Mouse (Mus musculus) hematopoietic multipotent progenitor cell, adult 10-12 weeks (in vitro differentiated cells): ENCODE data around the gene March6. TPM values are rescaled to one million over a fixed set of nuclear protein-coding genes. Genes with fewer than 3 reads are reported as not detected.

Source experiments
- polyA plus RNA-seq: library from polyadenylated mRNA; stranded (reverse); fragments of >175 nt; gene quantifications from 2 replicates; pipeline ENCODE4 v1.2.3, GENCODE M21; 2012; ENCODE audit warnings: low replicate concordance

Gene March6
- polyA plus RNA-seq = 38.0 and 89.1 TPM in 2 replicates

DNA sequence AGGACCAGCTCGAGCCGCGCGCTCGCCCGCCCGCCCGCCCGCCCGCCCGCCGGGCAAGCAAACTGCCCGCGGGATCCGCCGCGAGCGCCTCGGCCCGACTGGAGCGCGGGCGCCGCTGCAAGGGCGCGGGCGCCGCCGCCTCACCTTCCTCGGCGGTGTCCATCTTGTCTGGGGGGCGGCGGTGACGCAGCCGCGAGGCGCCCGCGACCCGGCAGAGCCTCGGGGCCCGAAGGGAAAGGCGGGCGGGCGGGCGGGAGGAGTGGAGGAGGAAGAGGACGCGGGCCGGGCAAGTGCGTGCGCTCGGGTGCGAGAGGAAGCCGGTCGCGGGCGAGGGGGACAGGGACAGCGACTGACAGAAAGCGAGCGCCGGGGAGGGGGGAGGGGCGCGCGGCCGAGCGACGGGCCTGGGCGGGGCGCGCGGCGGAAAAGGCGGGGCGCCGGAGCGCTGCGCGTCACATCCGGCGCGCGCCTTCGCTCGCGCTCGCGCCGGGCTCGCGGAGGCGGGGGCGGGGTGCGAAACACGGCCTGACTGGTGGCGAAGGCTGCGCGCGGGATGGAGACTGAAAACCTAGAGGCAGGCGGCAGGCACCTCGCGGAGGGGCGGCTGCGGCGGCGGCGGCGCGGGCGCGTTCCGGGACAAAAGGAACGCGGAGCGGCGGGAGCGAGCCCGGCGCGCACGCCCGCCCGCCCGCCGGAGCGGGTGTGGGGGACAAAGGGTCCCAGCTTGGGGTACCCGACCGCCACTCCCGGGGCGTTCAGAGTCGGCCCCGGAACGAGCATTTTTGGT is at the start of gene March6:
Gene March6, minus strand, starts transcription at position 395 of the 787 bp plus-strand sequence.

DNA sequence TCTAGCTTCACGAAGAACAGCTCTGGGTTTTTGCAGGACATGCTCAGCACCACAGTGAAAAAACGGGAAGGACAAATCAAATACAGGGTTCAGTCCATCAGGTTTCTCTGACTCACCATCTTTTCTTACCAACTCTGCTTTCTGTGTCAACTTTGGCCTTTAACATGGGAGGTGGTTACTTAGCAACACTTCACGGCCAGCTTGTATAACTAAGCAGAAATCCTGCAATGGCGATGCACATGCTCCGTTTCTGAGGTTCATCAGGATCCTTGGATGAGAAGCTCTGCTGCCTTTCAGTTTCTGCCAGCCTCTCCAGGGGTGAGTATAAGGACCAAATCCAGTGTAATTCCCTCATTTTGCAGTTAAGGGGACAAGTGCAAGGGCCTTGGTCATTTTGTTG is 34.3 kb upstream of the March6 start, which contains the start of gene Cmbl:
Gene Cmbl, plus strand, starts transcription at position 206 of the 400 bp plus-strand sequence.

DNA sequence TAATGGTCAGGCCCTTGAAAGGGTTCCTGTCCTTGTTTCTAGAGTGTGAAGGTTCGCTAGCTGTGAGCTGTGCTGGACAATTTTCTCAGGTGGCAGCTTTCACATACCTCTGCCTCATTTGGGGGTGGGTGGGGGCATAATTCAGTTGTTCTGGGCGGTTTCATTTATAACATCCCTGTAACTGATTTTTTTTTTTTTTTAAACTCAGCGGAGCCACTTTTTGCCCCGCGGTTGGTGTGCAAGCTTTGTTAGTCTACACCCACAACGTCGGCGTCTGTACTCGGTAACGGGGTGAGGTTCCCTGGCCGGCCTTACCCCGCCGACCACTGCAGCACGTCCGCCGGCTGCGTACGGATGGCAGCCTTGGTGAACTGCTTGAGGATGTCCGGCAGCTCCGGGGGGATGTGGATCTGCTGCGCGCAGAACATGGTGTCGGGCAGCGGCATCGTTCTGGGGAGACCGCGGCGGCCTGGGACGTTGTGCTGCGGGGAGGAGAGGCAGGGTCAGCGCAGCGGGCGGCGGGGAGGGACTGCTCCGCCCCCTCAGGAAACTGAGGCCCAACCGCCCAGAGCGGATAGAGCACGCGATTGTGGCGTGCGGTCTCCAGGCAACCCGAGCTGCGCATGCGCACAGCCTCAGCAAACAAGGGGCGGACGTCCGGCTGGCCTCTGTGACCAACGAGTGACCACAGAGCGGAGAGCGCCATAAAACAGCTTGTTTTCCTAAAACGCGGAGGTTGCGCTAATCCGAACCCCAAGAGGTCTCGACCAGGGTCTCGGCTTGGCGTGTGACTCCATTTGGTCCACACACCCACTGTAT is 77.5 kb downstream of the March6 start, which contains the start of gene Ropn1l:
Gene Ropn1l, minus strand, starts transcription at position 640 of the 819 bp plus-strand sequence.

Other genes starting within 250 kb of the March6 start
- gene Ankrd33b, start 163.3 kb downstream of the March6 start, polyA plus RNA-seq = 5.0 and 24.2 TPM in 2 replicates
- gene Ropn1l, start 77.3 kb downstream of the March6 start, polyA plus RNA-seq = 1.2 and 2.1 TPM in 2 replicates
- gene Cmbl, start 34.3 kb upstream of the March6 start, polyA plus RNA-seq = 1.00 and 1.6 TPM in 2 replicates
- gene Cct5, start 70.8 kb upstream of the March6 start, polyA plus RNA-seq = 8.4 and 20.8 TPM in 2 replicates
- 2.3 and 5.1 TPM in 2 replicates for gene Fam173b, start 70.8 kb upstream of the March6 start, polyA plus RNA-seq